Mouse (Mus musculus): ENCODE measurements at regions not wholly inside any gene's neighbourhood (a gene's known extent, or its start where the extent isn't known, plus 50 kb on each side); places are given as distances from the start of the nearest gene placed in this dataset.

DNA sequence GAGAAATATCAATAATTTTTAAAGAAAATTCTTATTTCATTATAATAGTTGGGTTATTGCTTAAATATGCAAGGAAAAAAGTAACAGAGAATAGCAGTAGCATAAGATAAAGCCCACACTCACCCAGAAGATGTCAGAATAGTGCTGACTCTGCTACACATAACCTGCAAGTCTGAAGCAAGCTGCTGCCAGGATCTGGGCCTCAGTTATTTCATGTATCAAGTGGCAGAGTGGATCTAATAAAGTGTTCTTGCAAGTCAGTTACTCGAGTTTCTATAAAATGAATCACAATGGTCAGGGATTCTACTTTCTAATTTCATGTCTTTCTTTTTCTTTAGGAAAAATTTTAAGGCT is 466.2 kb downstream of the Klhl13 start:
- DNase-seq (ENCODE audit: low spot score): no peak

DNA sequence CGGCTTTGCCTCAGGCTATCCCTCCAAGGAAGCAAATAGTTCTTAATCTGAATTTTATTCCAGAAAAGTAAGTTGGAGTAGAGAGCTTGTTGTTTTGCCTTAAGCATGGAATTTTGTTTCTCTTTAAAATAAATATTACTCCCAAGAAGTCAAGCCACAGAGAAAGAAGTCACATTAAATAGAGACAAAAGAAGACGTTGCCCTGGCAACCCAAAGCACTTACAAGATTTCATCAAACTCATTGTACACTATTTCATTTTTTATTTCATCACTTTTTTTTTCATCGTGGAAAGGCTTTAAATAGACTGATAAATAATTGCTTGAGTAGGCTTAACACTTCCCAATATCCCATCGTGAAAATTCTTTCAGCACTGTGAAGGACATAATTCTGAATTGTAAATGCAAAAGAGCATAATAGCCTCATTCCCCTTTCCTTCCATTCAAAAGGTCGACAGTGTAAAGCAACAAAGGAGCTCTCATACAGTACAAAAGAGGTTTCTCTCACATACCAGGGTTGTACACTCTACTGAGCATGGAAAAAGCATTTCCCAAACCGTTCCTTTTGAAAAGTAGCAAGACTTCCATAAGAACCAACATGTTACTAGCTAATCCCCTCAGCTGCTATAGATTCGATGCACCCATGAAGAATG is 466.7 kb downstream of the Klhl13 start:
- no peak for DNase-seq (ENCODE audit: low spot score)

DNA sequence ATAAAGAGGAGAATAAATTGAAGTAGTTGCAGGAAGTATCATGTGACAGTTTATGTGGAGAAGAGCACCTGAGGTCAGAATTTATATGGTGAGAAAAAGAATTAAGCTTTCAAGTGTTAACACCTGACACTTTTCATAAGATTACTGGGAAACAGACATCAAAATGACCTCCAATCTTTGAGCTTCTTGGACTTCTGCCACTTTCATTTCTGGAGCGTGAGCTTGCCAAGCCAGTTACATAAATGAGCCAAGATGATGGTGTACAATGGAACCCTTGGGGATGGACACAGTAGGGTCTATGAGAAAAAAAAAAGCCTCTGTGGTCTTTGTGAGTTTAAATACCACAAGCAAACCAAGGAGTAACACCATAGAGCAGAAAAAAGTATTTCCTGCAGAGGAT is 495.1 kb downstream of the Klhl13 start:
- DNase-seq (ENCODE audit: low spot score): no peak

DNA sequence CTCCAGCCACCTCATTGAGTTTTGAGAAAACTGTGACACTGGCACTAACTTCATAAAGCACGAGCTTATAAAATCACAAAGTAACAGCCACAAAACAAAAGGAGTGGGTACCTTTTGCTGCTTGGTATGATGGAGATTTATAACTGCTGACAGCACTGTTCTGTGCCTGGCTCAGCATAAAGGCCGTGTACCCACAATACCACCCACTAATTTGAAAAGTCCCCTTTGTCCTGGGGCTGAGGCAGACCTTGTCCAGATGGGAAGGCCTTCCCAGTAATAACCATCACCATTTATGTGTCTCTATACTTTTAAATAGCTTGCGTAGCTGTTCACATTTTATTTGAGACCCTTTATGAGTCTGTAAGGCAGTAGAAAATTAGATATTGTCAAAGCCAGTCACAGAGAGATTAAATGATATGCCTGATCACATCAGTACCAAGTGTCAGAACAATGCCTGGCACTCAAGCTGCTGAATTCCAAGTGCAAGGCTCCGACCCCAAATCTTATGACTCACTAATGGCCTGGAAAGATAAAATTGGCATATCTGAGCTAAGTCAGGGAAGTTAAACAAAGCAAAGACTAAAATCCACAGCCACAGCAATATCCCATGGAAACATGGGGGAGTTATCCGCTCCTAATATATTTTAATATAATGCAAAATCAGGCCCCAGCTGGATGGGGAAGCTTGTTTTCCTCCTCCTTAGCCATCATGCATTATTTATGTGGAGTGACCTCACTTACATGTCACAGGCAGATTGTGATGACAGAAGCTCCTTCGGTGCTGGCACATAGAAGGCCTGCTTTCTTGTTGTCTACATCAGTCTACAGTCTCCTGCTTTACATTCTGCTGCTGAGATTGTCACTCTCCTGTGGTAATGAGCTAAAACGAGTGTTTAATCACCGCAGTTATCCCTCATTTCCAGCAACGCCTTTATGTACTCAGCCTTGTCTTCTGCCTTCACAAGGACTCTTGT is 515.1 kb downstream of the Klhl13 start:
- no peak for DNase-seq (ENCODE audit: low spot score)

DNA sequence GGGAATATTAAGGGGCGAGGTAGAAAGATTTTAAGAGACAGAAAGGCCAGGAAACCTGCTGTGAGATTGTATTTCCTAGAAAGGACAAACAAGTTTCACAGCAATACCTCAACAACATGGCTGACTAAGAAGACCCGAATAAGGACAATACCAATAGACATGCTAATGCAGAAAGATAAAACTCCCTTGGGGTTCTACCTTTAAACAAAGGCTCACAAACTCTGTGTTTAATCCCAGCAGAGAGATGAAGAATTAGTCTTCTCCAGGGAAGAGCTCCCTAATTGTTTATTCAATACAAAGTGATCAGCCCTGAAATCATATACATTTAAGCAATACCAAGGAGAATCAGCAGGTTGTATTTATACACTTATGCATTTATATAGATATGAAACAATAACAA is 516.1 kb downstream of the Klhl13 start:
- DNase-seq (ENCODE audit: low spot score): no peak

DNA sequence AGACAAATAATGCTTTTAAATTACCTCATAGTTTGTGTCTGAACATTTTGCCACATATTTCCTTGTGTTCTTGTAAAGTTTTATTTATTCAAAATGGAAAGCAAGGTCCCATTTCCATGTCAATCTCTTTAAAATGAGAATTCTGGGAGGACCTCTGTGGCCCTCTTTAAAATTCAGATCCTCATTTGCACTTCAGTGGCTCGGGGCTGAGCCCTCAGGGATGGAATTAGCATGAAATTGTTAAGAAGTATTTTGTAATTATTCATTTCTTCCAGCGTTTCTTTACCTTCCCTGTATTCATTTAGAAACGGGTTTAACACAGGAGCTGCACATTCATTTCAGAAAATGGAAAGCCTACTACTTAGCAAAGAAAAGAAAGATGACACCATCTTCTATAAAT is 531.7 kb downstream of the Klhl13 start:
- DNase-seq (ENCODE audit: low spot score): no peak

DNA sequence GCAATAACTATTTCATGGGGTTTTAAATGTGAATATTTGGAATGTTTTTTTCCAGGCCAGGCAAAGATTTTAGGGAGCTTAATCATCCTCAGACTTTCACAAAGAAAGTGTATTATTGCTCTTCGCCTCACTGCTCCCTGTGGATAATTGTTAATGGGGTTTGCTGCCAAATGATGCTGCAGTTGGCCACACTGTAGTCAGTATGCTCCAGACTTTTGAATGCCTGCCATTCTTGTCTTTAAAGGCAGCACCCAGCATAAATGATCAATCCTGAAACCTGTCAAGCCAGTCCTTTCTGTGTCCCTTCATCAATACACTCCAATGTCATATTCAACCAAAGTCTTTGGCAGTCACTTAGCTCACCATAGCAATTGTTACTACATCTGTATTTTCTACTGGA is 559.7 kb downstream of the Klhl13 start:
- no peak for DNase-seq (ENCODE audit: low spot score)

DNA sequence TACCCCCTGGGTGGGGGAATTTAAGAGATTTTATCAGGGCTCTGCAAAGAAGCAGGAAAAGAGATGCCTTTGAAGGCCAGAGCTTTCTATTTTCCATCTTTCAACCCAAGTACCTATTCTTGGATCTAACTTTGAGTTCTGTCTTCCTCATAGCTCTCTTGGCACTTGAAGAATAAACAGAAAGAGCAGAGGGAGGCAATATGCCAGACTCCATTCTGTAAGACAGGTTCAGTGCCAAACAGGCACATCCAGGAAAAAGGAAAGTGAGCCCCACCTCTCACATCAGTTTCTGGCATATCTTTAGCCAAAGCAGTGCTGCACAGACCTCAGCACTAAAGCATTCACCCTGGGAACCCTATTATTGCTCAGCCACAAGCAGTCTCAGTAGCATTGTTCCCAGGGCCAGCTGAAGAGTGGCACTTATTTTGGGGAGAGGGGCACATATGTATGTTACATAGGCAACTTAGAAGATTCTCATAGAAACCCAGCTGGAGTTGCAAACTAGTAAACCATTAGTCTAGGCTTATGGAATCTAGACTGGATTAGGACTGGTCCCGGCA is 594.8 kb downstream of the Klhl13 start:
- peak; percentile 0 for DNase-seq (ENCODE audit: low spot score)

DNA sequence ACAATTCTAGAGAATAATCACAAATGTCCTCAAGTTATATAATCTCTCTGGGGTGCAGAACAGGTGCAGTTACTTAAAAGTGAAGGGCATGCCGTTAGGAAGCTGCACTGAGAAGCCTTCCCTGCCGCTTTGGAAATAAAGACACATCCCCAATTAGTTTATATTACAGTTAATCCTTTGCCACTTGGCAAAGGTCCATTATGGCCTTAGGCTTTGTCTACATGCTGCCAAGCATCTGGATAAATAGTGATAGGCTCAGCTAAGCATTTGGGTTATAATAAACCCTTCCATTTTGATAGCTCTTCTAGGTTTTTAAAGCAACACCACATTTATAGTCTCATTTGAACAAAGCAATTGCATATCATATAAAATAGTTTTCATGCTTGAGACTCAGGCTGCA is 625.6 kb downstream of the Klhl13 start:
- no peak for DNase-seq (ENCODE audit: low spot score)

DNA sequence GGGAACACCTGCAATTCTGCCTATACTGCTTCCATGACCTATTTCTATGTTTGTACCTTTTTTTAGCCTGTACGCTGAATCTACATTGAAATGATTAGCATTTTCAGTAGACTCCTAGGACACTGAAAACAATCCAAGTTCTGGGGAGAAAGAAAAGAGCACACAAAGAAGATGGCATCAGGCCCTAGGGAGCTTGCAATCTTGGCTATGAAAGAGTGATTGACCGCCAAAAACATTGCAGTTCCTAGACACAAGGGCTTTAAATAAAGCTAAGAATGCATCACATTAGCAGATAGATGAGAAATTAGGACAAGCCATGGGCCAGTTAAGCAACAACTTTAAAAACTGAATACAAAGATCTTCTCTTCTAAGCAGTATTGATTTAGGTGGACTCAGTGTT is 666.7 kb downstream of the Klhl13 start:
- no peak for DNase-seq (ENCODE audit: low spot score)

DNA sequence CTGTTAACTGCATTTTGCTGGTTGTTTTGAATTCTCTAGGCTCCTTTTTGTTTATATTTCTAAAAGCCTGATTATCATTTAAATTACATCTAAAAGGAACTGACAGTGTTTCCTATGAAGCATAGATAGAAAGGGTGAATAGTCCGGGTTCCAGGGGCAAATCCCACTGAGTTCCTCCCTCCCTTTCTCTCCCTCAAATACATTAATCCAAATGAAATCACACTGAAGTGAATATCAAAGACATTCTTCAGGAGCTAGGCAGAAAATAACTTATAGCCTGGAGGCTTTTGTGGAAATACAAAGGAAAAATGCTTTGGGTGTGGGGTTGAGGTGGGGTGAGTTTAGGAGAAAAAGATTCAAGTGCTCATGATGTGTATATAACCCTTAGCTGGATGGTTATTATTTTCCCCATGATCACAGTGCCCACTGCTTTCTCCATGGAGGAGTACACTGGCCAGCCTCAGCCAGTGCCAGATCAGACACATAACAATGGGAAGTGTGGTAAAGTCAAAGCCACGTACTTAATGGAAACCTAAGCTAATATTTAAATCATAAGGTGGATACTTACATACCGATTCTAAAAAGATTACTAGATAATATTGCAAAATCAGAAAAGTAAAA is 707.0 kb downstream of the Klhl13 start:
- no peak for DNase-seq (ENCODE audit: low spot score)

Data from gastrocnemius, adult 18-20 months (tissue).